Mouse (Mus musculus): ENCODE data around the gene Tarbp2. TPM values are rescaled to one million over a fixed set of nuclear protein-coding genes. Genes with fewer than 3 reads are reported as not detected.
A peak's percentile ranks its signal among the peaks of the same experiment; 100 is the strongest.

The Tarbp2 gene
- total and polyA plus RNA-seq, 3 experiments, result 62.2 to 105 (median 75.6) TPM

GRCm38 (mm10) chr15:102513004-102513403 lies 5.0 kb upstream of the Tarbp2 start (continued):
- TF ChIP-seq RAD21 (IDR thresholded peaks at IDR 0.05; ENCODE audit: low read depth, low read length) (no peak), ZNF384 (IDR thresholded peaks at IDR 0.05; ENCODE audit: low read depth, low read length) (no peak), BHLHE40 (IDR thresholded peaks at IDR 0.05; ENCODE audit: low read depth, low read length) (peak; percentile 63), MYC (IDR thresholded peaks at IDR 0.05; ENCODE audit: low read depth, low read length) (0 out of 2 replicates have a peak, but pooled peaks have one; percentile 24), KAT2A (IDR thresholded peaks at IDR 0.05; ENCODE audit: insufficient replicate concordance, low read length) (no peak), CHD2 (IDR thresholded peaks at IDR 0.05; ENCODE audit: low read length) (no peak), RCOR1 (conservative IDR thresholded peaks at IDR 0.05; ENCODE audit: low read depth, low read length) (0 out of 2 replicates have a peak, but pooled peaks have one; percentile 32), CTCF (conservative IDR thresholded peaks at IDR 0.05 in 1 of 2, IDR thresholded peaks at IDR 0.05 in 1 of 2; ENCODE audit: low read depth in 2 of 2, low read length in 2 of 2) (no peak), IRF4 (IDR thresholded peaks at IDR 0.05; ENCODE audit: low read depth, low read length) (peak; percentile 18; the same call in 1 of the 2 replicates), USF2 (conservative IDR thresholded peaks at IDR 0.05; ENCODE audit: low read depth, low read length) (no peak), MAFK (IDR thresholded peaks at IDR 0.05; ENCODE audit: insufficient replicate concordance, low read length) (0 out of 2 replicates have a peak, but pooled peaks have one; percentile 25), CHD1 (IDR thresholded peaks at IDR 0.05; ENCODE audit: low read depth, low read length) (no peak), NELFE (IDR thresholded peaks at IDR 0.05; ENCODE audit: low read depth, low read length) (no peak), MEF2A (IDR thresholded peaks at IDR 0.05; ENCODE audit: borderline replicate concordance, low read depth, low read length) (no peak), UBTF (IDR thresholded peaks at IDR 0.05; ENCODE audit: low read depth, low read length) (no peak), POLR2A (IDR thresholded peaks at IDR 0.05; ENCODE audit: low read depth, low read length) (no peak), TCF12 (IDR thresholded peaks at IDR 0.05; ENCODE audit: low read depth, low read length) (0 out of 2 replicates have a peak, but pooled peaks have one; percentile 19), E2F4 (IDR thresholded peaks at IDR 0.05; ENCODE audit: insufficient replicate concordance, low read depth, low read length) (no peak), SIN3A (IDR thresholded peaks at IDR 0.05; ENCODE audit: low read length) (peak; percentile 37; the same call in 1 of the 2 replicates)

GRCm38 (mm10) chr15:102515261-102515660 lies 2.7 kb upstream of the Tarbp2 start:
- Histone ChIP-seq H3K4me1 (ENCODE audit: control insufficient read depth in 1 of 2, insufficient read depth in 2 of 2) (peaks cover 22 to 57% of the 10 kb centered on the region in 2 experiments), H3K4me3 (replicated peaks in 1 of 3; ENCODE audit: low read depth in 2 of 3, low read length in 2 of 3, poor library complexity in 1 of 3) (no peak overlapping the region), H3K27me3 (replicated peaks) (peaks cover 3% of the 10 kb centered on the region), H3K27ac (ENCODE audit: insufficient read depth, low read depth) (no peak overlapping the region), H3K9ac (ENCODE audit: insufficient read depth, low read depth) (no peak overlapping the region), H3K9me3 (replicated peaks; ENCODE audit: low read length) (no peaks in the 10 kb centered on the region), H3K4me2 (ENCODE audit: insufficient read depth, low read depth, poor library complexity, severe bottlenecking) (no peak overlapping the region), H3K79me2 (replicated peaks; ENCODE audit: control insufficient read depth, extremely low read depth, insufficient read depth, poor library complexity, severe bottlenecking) (peaks cover 6% of the 10 kb centered on the region), H3K36me3 (replicated peaks in 1 of 2; ENCODE audit: control insufficient read depth in 1 of 2, insufficient read depth in 1 of 2, low read length in 1 of 2) (peaks cover 0 to 2% of the 10 kb centered on the region in 2 experiments)
- in situ Hi-C loops (cut with MboI; ENCODE audit: low pct_ligation_motif_present, low pct_unique_long_range_greater_than_20kb, low sequenced_read_pairs) (loop anchor here (5.0 kb wide), 1 partner anchor 48 kb away; no protein-coding TSS in a partner anchor), dilution Hi-C loops (cut with MboI; ENCODE audit: extremely low pct_ligation_motif_present, extremely low pct_unique_long_range_greater_than_20kb, low sequenced_read_pairs) (no loop called here)
- no peak for TF ChIP-seq ELF1 (IDR thresholded peaks at IDR 0.05; ENCODE audit: low read depth, low read length)
- TF ChIP-seq E2F4 (IDR thresholded peaks at IDR 0.05; ENCODE audit: insufficient replicate concordance, low read depth, low read length), result no peak
- TF ChIP-seq MAX (IDR thresholded peaks at IDR 0.05; ENCODE audit: low read length), result no peak
- TF ChIP-seq PAX5 (IDR thresholded peaks at IDR 0.05; ENCODE audit: low read length), result no peak
- TF ChIP-seq KAT2A (IDR thresholded peaks at IDR 0.05; ENCODE audit: insufficient replicate concordance, low read length), result no peak
- TF ChIP-seq CHD1 (IDR thresholded peaks at IDR 0.05; ENCODE audit: low read depth, low read length), result no peak
- TF ChIP-seq USF1 (IDR thresholded peaks at IDR 0.05; ENCODE audit: low read depth, low read length), result no peak
- no peak for TF ChIP-seq SIN3A (IDR thresholded peaks at IDR 0.05; ENCODE audit: low read length)
- TF ChIP-seq ZNF384 (IDR thresholded peaks at IDR 0.05; ENCODE audit: low read depth, low read length), result no peak
- DNase-seq (ENCODE audit: extremely low read depth), result no peak

Measured in CH12.LX (cell line).